Mouse (Mus musculus) hindbrain, embryonic 16.5 days (tissue): ENCODE results near the gene Masp1. TPM values are rescaled to one million over a fixed set of nuclear protein-coding genes. Genes with fewer than 3 reads are reported as not detected.

Source experiments
- ATAC-seq: fragments of 200-750 bp; cut with Nextera tagmentation; 2 replicates; pipeline ENCODE4 v1.8.0; 2017; ENCODE audit warnings: moderate TSS enrichment, moderate library complexity
- H3K27ac ChIP-seq: fragments of 300-500 bp; sonication (generic); 2 replicates; pipeline ENCODE4 v1.5.1; 2014; ENCODE audit warnings: low read depth, mild to moderate bottlenecking, control low read depth, low read length, moderate library complexity
- H3K27me3 ChIP-seq: fragments of 300-500 bp; sonication (generic); replicated peaks from 2 replicates; pipeline ENCODE4 v1.6.1; 2014; ENCODE audit warnings: low read length; ENCODE audit not compliant: control insufficient read depth, insufficient read depth
- H3K36me3 ChIP-seq: fragments of 300-500 bp; sonication (generic); 2 replicates; pipeline ENCODE4 v1.6.1; 2014; ENCODE audit warnings: mild to moderate bottlenecking, low read length, moderate library complexity, mixed read lengths; ENCODE audit not compliant: control insufficient read depth, insufficient read depth
- H3K4me1 ChIP-seq: fragments of 300-500 bp; sonication (generic); 2 replicates; pipeline ENCODE4 v1.6.1; 2014; ENCODE audit warnings: low read depth, low read length; ENCODE audit not compliant: control insufficient read depth, insufficient read depth
- H3K4me2 ChIP-seq: fragments of 300-500 bp; sonication (generic); 2 replicates; pipeline ENCODE4 v1.6.1; 2014; ENCODE audit warnings: mild to moderate bottlenecking, low read length, control low read depth, moderate library complexity
- H3K4me3 ChIP-seq: fragments of 300-500 bp; sonication (generic); 2 replicates; pipeline ENCODE4 v1.5.1; 2014; ENCODE audit warnings: mild to moderate bottlenecking, low read length, control low read depth, moderate library complexity
- H3K9ac ChIP-seq: fragments of 300-500 bp; sonication (generic); 2 replicates; pipeline ENCODE4 v1.6.1; 2014; ENCODE audit warnings: low read depth, mild to moderate bottlenecking, control low read depth, low read length, moderate library complexity
- H3K9me3 ChIP-seq: fragments of 300-500 bp; sonication (generic); 2 replicates; pipeline ENCODE4 v1.6.1; 2014; ENCODE audit warnings: mild to moderate bottlenecking, low read length, moderate library complexity; ENCODE audit not compliant: control insufficient read depth
- WGBS: fragments of 180-500 bp; shearing (Covaris S2); extraction: QIAGEN DNeasy Blood & Tissue Kit; methylation state at CpG from one replicate; pipeline ENCODE4 v1.1.7; 2014; 5-methylcytosine and 5-hydroxymethylcytosine counted together
- polyA plus RNA-seq: library from polyadenylated mRNA; unstranded; fragments of >200 nt; fragmentation: Nextera tagmentation; extraction: Ambion mirVana; gene quantifications from 2 replicates; pipeline ENCODE4 v1.2.1, GENCODE M21; 2015

The Masp1 gene
- polyA plus RNA-seq, 1 experiment from 2014 or later, result 29.9 TPM

DNA sequence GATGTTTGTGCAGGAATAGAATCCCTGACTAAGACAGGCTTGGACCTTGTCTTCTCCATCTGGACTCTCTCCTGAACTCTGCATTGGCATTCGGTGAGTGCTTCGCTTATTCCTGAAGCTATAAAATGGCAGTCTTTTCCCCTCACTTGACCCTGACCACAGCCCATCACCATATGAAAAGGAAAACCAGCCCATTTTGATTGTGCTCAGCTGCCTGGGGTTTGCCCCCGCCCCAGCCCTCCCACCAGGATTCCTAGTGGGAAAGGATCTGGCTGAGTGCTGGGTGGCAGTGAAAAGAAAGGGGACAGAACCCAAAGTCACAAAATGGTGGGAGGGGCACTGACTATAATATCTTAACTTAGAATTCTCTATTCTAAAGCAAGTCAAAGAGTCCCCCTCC is 38.4 kb downstream of the Masp1 start:
- Histone ChIP-seq H3K9me3 (no peaks in the 10 kb centered on the region), H3K36me3 (no peaks in the 10 kb centered on the region), H3K4me3 (no peak overlapping the region), H3K4me1 (no peaks in the 10 kb centered on the region), H3K27me3 (no peaks in the 10 kb centered on the region), H3K9ac (no peak overlapping the region), H3K27ac (no peak overlapping the region), H3K4me2 (no peak overlapping the region)
- ATAC-seq, result no peak
- 33% methylated on average over 3 of the region's 3 CpGs for WGBS

DNA sequence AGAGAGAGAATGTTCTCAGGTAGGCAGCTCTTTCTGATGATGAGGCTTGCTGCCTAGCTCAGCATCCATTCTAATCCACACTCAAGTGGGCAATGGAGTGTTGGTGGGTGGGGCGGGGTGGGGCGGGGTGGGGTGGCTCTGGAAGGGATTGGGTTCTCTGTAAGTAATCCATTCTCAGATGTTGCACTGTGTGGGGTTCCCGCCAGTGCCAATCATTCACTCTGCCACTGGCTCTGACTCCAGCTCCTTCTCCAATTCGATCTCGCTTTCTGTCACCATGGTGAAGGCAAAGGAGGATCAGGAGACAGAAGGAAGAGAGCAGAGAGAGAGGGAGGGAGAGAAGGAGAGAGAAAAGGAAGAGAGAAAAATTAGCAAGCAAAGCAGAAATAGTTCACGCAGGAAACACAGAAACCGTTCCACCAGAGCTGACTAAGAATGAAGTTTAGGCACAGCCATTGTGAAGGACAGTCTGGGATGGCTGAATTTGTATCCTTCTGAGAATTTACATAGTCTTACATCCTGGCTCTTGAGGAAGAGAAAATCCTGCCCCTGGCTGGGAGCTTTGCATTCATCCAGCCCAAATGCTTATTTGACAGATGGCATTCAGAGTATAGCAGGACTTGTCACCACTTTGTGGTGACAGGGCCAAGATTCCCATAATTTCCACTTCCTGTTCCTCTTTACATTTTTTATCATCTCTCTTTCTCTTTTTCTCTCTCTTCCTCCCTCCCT is 40.6 kb downstream of the Masp1 start:
- no peak overlapping the region for H3K27ac ChIP-seq
- no peaks in the 10 kb centered on the region for H3K4me1 ChIP-seq
- no peak for ATAC-seq
- WGBS, result 62% methylated on average over 7 of the region's 7 CpGs
- no peak overlapping the region for H3K4me2 ChIP-seq
- H3K27me3 ChIP-seq, result no peaks in the 10 kb centered on the region
- H3K36me3 ChIP-seq, result no peaks in the 10 kb centered on the region
- H3K9me3 ChIP-seq, result no peaks in the 10 kb centered on the region
- no peak overlapping the region for H3K9ac ChIP-seq
- H3K4me3 ChIP-seq, result no peak overlapping the region

DNA sequence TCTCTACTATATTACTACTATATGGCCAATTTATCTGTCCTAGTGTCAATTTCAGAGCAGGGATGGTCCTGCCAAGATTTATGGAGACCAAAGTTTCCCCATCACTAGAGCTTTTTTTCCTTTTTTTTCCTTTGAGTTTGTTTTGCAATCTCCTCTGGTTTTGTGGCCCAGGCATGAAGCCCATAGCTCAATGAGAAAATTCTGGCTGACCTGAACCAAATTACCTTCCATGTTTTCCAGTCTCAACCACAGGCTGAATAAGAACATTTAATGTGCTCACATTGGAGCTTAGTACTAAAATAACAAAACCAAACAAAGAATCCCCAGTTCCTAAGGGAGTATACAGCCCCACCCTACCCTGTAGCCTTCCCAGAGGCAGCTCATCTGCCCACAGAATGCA is 44.0 kb downstream of the Masp1 start:
- Histone ChIP-seq H3K9ac (no peak overlapping the region), H3K27ac (no peak overlapping the region), H3K4me2 (no peak overlapping the region), H3K36me3 (no peaks in the 10 kb centered on the region), H3K4me1 (no peaks in the 10 kb centered on the region), H3K27me3 (no peaks in the 10 kb centered on the region; the same call in 1 of the 2 replicates), H3K9me3 (no peaks in the 10 kb centered on the region), H3K4me3 (no peak overlapping the region)
- no peak for ATAC-seq

DNA sequence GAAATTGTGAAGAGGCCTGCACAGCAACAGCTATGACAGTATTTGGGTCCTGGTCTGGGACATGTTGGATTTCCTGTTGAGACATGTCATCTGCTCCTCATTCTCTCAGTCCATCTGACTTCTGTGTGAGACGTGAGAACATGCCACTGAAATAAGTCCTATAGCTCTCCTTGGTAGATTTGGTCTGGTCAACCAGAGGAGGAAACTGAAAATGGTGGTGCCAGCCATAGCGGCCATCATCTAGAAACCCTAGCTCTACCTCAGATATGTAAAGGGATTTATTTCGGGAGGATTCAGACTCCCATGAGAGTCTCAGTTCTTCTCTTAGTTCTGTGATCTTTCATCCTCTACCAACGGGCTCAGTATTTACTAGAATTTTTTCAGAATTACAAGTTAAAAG is 45.0 kb downstream of the Masp1 start:
- H3K4me1 ChIP-seq, result no peaks in the 10 kb centered on the region
- no peaks in the 10 kb centered on the region; the same call in 1 of the 2 replicates for H3K27me3 ChIP-seq
- H3K9ac ChIP-seq, result no peak overlapping the region
- no peak overlapping the region for H3K27ac ChIP-seq
- ATAC-seq, result no peak
- 97% methylated on average over 4 of the region's 4 CpGs for WGBS
- H3K36me3 ChIP-seq, result no peaks in the 10 kb centered on the region
- H3K4me3 ChIP-seq, result no peak overlapping the region
- no peak overlapping the region for H3K4me2 ChIP-seq
- no peaks in the 10 kb centered on the region for H3K9me3 ChIP-seq

DNA sequence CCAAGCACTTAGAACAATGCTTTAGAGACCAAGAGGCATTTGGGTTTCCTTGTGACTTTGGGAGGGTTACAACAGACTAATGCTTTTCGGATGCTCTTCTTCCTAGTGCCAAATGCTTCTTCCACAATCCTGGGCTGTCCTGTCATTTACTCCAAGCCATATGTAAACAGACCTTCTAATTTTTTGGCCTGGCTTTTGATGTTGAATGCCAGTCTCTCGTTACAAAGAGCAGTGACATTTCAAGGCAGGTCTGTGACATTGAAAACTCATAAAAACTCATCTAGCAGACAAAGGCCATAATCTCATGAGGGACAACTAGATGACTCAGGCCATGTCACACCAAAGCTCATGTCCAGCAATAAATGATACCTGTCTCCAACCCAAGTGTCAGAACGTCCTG is 48.6 kb downstream of the Masp1 start:
- Histone ChIP-seq H3K9me3 (no peaks in the 10 kb centered on the region), H3K4me1 (no peaks in the 10 kb centered on the region)
- WGBS, result 81% methylated on average over 3 of the region's 3 CpGs

DNA sequence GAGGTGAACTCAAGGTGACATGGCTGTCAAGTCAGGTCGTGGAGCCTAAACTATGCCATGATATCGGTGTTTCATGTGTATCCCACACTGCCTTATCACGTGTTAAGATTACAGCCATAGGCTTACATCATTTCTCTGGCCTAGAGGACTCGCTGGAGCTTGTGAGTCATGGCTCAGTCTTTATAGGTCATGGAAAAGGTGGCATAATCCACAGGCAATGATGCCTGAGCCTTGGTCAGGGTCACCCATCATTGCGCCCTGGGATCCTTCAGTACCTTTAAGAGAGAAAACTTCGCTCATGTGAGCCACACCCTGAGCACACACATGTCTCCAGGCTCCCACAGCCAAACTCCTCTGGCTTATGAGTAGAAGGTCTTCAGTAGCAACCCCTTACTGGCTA is 49.1 kb downstream of the Masp1 start:
- H3K27me3 ChIP-seq, result no peaks in the 10 kb centered on the region; the same call in 1 of the 2 replicates
- H3K9ac ChIP-seq, result no peak overlapping the region
- H3K4me2 ChIP-seq, result no peak overlapping the region
- H3K4me3 ChIP-seq, result no peak overlapping the region
- no peak overlapping the region for H3K27ac ChIP-seq
- no peaks in the 10 kb centered on the region for H3K9me3 ChIP-seq
- no peak for ATAC-seq
- H3K4me1 ChIP-seq, result no peaks in the 10 kb centered on the region
- no peaks in the 10 kb centered on the region for H3K36me3 ChIP-seq
- 92% methylated on average over 6 of the region's 6 CpGs for WGBS

More for the DNA sequence above, 48.6 kb downstream of the Masp1 start:
- Histone ChIP-seq H3K4me2 (no peak overlapping the region), H3K9ac (no peak overlapping the region), H3K27me3 (no peaks in the 10 kb centered on the region; the same call in 1 of the 2 replicates), H3K4me3 (no peak overlapping the region), H3K27ac (no peak overlapping the region), H3K36me3 (no peaks in the 10 kb centered on the region)
- ATAC-seq, result no peak

DNA sequence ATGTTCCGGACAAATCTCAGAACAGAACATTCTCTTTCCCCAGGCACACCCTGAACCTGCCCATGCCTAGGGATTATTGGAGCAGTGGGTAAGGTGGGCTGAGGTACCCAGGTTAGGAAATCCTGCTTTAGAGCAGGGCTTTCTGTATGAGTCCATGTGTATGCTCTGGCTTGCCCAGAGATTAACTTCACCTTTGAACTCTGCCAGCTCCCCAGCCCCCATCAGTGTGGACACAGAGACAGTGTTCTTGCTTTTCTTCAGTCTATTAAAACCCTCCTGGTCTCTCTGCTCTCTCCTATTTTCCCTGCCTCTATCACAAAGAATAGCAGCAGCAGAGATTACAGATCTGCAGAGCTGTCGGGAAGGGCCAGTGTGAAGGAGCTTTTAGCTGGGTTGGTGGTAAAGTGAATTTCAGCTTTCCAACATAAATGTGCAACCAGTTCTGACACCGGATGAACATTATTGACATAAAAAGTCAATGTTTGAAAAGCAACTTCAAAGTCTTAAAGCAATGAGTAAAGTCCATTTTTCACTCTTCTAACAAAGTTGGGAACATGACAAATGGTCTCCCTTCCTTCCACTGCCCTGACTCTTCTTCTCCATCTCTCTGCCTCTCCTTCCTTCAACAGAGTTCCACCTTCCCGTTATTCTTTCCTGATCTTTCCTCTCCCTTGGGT is 56.8 kb downstream of the Masp1 start:
- no peaks in the 10 kb centered on the region for H3K9me3 ChIP-seq
- H3K4me3 ChIP-seq, result no peak overlapping the region
- H3K27me3 ChIP-seq, result no peaks in the 10 kb centered on the region
- H3K27ac ChIP-seq, result no peak overlapping the region
- H3K4me2 ChIP-seq, result no peak overlapping the region
- ATAC-seq, result no peak
- no peaks in the 10 kb centered on the region for H3K36me3 ChIP-seq
- no peak overlapping the region for H3K9ac ChIP-seq
- no peaks in the 10 kb centered on the region for H3K4me1 ChIP-seq
- WGBS, result 89% methylated on average over 4 of the region's 4 CpGs

DNA sequence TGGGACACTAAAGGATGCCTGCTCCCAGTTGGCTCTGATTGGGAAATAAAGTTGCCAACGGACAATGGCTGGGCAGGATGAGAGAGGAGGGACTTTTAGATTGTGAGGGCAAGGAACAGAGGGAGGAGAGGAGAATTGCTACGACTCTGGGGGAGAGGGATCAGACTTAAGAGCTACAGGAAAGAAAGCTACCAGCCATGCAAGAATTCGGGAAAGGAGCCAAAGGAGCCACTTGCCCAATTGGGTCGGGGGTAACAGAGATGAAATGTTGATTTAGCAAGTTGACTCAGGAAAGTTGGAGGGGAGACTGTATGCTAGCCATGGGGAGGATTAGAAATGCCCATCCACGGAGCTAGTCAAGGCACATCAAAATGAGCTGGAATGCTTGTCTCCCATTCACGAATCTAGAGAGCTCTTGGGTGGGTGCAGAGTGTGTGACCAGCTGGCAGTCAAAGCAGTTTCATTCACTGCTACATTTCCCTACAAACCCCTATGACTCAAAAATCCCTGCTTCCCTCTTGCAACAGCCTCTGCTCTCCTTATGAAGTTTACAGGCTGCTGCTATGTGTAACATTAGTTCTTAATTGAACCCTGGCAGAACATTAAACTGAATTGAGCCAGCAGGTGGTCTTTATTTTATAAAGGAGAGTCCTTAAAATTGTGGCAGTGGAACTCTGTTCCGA is 61.6 kb downstream of the Masp1 start:
- Histone ChIP-seq H3K27ac (no peak overlapping the region), H3K4me1 (no peaks in the 10 kb centered on the region), H3K36me3 (no peaks in the 10 kb centered on the region), H3K4me2 (no peak overlapping the region), H3K27me3 (no peaks in the 10 kb centered on the region), H3K9ac (no peak overlapping the region), H3K4me3 (no peak overlapping the region), H3K9me3 (no peaks in the 10 kb centered on the region)
- WGBS, result 47% methylated on average over 7 of the region's 7 CpGs
- no peak for ATAC-seq

DNA sequence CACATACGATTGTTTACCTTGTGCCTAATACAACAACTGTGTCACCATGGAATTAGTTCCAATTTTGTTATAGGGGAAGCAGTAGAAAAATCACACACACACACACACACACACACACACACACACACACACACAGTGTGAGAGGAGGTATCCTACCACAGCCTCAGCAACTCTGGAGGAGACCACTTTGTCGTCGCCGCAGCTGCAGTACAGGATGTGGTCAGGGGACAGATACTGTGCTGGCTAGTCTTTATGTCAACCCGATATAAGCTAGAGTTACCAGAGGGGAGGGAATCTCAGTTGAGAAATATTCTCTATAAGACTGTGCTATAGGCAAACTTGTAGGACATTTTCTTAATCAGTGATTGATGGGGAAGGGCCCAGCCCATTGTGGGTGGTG is 63.3 kb downstream of the Masp1 start:
- H3K9ac ChIP-seq, result no peak overlapping the region
- H3K4me2 ChIP-seq, result no peak overlapping the region
- no peaks in the 10 kb centered on the region for H3K27me3 ChIP-seq
- WGBS, result 93% methylated on average over 5 of the region's 5 CpGs
- H3K27ac ChIP-seq, result no peak overlapping the region
- no peaks in the 10 kb centered on the region for H3K36me3 ChIP-seq
- no peak overlapping the region for H3K4me3 ChIP-seq
- no peak for ATAC-seq
- H3K9me3 ChIP-seq, result no peaks in the 10 kb centered on the region
- H3K4me1 ChIP-seq, result no peaks in the 10 kb centered on the region
